Mouse (Mus musculus) spleen, adult 2 months (tissue): ENCODE data around the gene Pin1.

Experiments
- CTCF ChIP-seq: fragments of 200-500 bp; IDR thresholded peaks from 2 replicates; pipeline ENCODE4 v1.5.1; 2011; ENCODE audit warnings: mild to moderate bottlenecking, inconsistent platforms; ENCODE audit not compliant: insufficient read depth, insufficient read length, insufficient replicate concordance; ENCODE audit errors: extremely low read depth
- POLR2A ChIP-seq: fragments of 200-500 bp; IDR thresholded peaks from 2 replicates; pipeline ENCODE4 v1.6.1; 2011; ENCODE audit warnings: low read depth, low read length, inconsistent platforms

DNA sequence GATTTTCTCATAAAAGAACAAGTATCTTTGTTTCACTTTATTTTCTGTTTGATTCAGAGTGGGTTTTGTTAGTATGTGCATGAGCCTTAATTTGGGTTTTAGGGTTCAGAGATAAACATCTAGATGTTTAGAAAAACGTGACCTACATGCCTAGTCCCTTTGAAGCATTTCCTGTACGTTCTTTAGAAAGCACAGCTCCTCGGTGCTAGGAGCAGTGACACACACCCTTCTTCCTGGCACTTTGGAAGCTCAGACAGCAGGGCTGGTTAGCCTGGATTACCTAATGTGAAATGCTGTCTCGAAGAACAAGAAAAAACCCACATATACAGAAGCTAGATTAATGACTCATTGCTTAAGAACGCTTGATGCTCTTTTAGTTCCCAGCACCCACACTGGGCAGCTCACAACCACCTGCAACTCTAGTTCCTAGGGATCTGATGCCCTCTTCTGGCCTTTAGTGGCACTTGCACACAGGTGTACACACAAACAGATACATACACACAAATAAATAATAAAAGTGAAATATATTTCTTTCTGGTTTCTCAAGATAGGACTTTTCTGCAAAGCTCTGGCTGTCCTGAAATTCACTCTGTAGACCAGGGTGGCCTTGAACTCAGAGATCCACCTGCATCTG is 41.9 kb upstream of the Pin1 start:
- TF ChIP-seq POLR2A (no peak), CTCF (no peak)
